Mouse (Mus musculus): ENCODE results near the gene Krt80.

DNA sequence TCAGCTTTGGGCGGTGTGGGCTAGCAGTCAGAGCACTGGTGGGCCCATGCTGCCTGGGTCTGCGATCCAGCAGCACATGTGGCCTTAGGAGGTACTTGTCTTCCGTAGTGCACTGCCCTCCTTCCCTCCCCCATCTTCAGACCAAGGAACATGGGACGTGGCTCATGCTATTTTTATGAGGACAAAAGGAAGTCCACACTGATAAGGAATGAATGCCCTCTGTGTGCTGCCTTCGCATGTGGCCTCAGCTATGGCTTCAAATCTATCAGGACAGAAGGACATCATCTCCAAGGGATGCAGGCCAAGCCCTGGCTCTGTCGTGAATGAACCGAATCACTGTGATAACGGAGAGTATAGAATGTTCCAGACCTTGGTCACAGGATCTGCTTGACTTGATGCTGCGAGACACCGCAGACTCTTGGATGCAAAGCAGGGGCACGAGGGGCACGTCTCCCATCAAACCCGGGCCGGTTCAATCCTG, 70.4 kb downstream of the Krt80 start:
- TF ChIP-seq GATA1 (IDR thresholded peaks at IDR 0.05; ENCODE audit: borderline replicate concordance, low read length) = no peak
- no peak for TF ChIP-seq FLI1 (IDR thresholded peaks at IDR 0.05; ENCODE audit: low read length)

All from megakaryocyte, embryonic 14.5 days (primary cell).